Mouse (Mus musculus): Measurements from ENCODE around the gene Dhx15. TPM values are rescaled to one million over a fixed set of nuclear protein-coding genes. Genes with fewer than 3 reads are reported as not detected.

Gene Dhx15
- polyA plus RNA-seq (2015; fragmentation: Illumina TruSeq; extraction: RNeasy Lipid Tissue Mini Kit (QIAGEN cat#74804); ENCODE audit: insufficient read depth, low replicate concordance): 282 TPM

GRCm38 (mm10) chr5:52190371-52191179 lies at the start of gene Dhx15:
Gene Dhx15, minus strand, starts transcription at chr5:52190514.

Other genes with a start within 250 kb of the Dhx15 start
- 25.2 TPM for gene Sod3, start 173.3 kb upstream of the Dhx15 start, polyA plus RNA-seq (2015; fragmentation: Illumina TruSeq; extraction: RNeasy Lipid Tissue Mini Kit (QIAGEN cat#74804); ENCODE audit: insufficient read depth, low replicate concordance)

All from spleen, adult 10 weeks (tissue).